Mouse (Mus musculus) layer of hippocampus, adult 2 months (tissue): ENCODE measurements around the gene Ptprd. TPM values are rescaled to one million over a fixed set of nuclear protein-coding genes. Genes with fewer than 3 reads are reported as not detected.

Experiments used
- DNase-seq, 2 experiments: peaks; one replicate each; pipeline ENCODE4 v3.0.0; 2022; ENCODE audit warnings: low spot score in 2 of 2
- H3K27ac ChIP-seq: fragments of 200-600 bp; 2 replicates; pipeline ENCODE4 v1.8.1; 2022
- H3K4me3 ChIP-seq: fragments of 200-600 bp; 2 replicates; pipeline ENCODE4 v1.8.1; 2022; ENCODE audit warnings: mild to moderate bottlenecking
- CTCF ChIP-seq: fragments of 200-600 bp; conservative IDR thresholded peaks from 2 replicates; pipeline ENCODE4 v1.8.1; 2022; ENCODE audit warnings: antibody characterized with exemption, mild to moderate bottlenecking, moderate library complexity
- total RNA-seq, 2 experiments: library from RNA; stranded (reverse); gene quantifications; 2 replicates each; pipeline ENCODE4 v1.2.3; 2021

Ptprd gene
- total RNA-seq, 2 experiments from 2014 or later, result 153 to 172 TPM

DNA sequence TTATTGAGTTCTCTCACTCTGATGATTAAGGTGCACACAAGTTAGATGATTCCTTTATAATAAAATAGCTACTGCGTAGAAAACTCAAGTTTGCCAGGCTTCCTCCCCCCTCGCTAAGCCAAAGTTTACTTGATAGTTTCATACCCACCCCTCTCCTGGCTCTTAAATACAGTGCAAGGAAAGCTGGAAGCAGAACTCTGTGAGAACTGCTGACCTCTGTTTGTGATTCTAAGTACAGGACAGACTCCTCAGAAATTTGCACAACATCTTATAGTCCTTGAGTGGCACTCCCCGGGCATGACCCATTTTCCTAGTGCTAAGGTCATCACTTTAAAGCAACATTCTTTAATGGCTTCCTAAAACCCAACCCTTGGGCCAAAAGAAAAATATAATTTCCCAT is 2196.7 kb downstream of the Ptprd start:
- DNase-seq, result no peak
- TF ChIP-seq CTCF, result no peak
- H3K4me3 ChIP-seq, result no peak overlapping the region
- H3K27ac ChIP-seq, result no peak overlapping the region

DNA sequence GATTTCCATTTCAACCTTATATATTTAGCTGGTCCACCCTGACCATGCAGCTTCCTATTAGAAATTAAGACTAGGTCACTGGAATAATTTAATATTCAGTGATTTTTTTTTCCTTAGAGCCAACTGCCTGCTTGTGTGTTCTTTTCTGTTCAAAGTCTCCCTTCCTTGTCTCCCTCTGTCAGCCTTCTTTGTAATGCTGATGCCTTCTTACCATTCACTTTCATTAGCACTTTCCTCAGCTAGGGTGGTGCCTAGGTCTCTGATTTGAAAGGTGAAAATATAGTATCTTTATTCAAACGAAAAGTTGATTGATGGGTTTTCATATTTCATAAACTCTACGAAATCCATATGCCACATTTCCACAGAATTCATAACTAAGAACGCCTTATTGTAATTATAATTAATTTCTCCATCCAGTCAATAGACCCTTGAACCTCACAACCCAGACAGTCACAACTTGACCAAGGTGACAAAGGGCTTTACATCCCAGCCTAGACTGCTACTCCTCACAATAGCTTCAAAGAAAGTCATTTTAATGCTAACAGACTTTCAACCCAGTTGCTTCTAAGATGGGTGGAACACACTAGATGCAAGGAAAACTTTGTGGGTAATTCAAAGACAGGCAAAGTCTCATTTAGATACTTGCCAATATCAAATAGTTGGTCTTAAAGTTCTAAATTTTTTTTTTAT is 2197.5 kb downstream of the Ptprd start:
- TF ChIP-seq CTCF, result no peak
- DNase-seq, result no peak
- no peak overlapping the region for H3K4me3 ChIP-seq
- H3K27ac ChIP-seq, result no peak overlapping the region

DNA sequence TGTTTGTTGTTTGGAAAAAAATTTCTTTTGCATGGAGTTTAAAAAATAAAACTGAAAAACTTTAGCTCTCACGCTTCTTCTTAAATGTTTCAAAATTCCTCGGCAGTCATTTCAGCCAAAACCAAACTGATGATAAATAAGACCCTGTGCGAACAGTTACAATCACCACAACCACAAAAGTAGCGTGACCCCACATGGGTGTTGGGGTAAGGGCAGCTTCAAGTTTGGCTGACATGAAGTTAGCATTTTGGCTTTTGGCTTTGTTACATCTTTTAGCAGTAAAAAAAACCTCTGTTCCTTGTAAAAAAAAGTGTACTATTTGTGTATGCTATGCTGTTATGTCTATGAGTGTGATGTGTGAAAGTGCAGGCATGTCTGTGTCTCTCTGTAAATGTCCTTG is 2203.2 kb downstream of the Ptprd start:
- Histone ChIP-seq H3K27ac (no peak overlapping the region), H3K4me3 (no peak overlapping the region)
- DNase-seq, result no peak
- TF ChIP-seq CTCF, result no peak

DNA sequence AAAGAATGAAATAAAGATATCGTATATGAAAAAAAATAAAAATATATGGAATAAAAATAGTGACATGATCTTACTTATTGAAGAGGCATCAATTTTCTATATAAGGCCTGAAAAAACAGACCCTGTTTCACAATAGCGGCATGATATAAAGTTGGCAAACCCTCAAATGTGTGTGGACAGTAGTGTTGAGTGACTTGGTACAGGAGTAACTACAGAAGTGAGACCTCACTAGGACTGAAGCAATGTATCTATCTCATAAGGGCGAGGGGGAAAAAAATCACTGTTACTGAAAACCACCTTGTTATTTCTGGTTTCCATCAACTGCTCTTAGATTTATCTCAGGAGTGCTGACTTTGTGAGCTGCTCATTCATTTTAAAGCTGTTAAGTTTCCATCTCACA is 2204.5 kb downstream of the Ptprd start:
- Histone ChIP-seq H3K27ac (no peak overlapping the region), H3K4me3 (no peak overlapping the region)
- no peak for DNase-seq
- no peak for TF ChIP-seq CTCF

DNA sequence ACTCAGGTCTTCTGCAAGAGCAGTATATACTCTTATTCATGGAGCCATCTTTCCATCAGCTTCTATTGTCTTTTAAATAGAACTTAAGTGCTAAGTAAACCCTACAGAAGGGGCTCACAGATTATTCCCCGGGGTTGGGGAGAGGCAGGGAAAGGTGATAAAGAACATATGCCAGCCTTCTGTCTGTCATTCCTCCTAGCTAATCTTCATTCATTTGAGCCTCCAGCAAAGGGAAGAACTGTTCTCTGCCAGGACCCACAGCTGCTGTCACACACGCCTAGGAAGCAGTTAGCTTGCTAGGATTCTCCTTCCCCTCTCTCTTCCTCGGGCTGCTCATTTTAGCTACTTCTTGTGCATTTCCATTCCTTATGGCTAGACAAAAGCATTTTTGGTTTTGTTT is 2205.0 kb downstream of the Ptprd start:
- no peak for DNase-seq
- H3K4me3 ChIP-seq, result no peak overlapping the region
- no peak for TF ChIP-seq CTCF
- no peak overlapping the region for H3K27ac ChIP-seq

DNA sequence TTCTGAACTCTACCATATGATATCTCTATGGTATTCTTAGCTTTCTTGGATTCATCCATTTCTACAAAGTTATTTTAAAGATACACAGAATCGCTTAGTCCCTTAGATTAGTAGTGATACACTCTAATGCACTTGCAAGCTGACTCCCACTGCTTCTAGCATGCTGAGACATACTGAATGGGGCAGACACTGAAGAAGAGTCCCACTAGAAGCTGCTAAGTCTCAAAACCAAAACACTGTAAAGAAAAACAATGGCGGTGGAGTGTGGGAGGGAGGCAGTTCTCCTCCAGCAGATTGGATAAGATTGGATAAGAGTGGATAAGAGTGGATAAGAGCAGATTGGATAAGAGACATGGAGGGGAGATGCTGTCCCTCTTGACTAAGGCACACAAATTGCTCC is 2207.6 kb downstream of the Ptprd start:
- no peak overlapping the region for H3K27ac ChIP-seq
- TF ChIP-seq CTCF, result no peak
- DNase-seq, result no peak
- no peak overlapping the region for H3K4me3 ChIP-seq

DNA sequence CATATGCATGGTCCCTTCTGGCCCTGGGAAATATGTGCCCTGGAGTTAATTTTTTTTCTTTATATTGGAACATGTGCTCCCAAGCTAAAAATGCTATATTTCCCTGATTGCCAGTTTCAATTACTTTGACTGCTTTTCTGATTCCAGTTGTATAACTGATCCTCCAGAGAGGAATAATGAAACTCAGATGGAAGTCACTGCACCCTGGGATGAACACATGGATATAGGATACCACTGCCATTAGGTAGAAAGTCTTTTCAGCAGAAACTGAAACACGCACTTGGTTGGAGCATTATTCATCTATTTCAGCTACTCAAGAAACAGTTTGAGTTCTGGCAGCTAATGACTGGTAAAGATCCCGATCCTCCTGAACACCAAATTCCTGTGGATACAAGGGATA is 2211.5 kb downstream of the Ptprd start:
- TF ChIP-seq CTCF, result no peak
- DNase-seq, result no peak
- Histone ChIP-seq H3K4me3 (no peak overlapping the region), H3K27ac (no peak overlapping the region)

DNA sequence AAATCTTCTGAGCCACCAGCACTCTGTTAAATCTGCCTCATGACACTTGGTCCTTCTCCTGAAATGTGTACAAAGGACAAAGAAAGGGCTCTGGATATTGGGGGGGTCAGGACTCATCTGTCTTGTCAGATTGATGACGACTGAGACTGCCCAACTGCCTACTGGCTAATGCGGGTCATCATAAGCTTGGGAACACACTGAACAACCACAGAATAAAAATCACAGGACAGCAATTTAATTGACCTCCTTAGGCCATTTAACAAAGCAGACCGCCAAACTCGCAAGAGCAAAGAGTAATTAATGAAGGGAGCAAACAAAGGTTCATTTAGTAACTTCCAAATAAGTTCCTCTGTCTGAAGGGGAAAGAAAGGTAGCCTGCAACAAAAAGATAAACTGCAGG is 2215.9 kb downstream of the Ptprd start:
- Histone ChIP-seq H3K4me3 (no peak overlapping the region), H3K27ac (peak overlapping the region; percentile 64)
- no peak for DNase-seq
- TF ChIP-seq CTCF, result no peak

DNA sequence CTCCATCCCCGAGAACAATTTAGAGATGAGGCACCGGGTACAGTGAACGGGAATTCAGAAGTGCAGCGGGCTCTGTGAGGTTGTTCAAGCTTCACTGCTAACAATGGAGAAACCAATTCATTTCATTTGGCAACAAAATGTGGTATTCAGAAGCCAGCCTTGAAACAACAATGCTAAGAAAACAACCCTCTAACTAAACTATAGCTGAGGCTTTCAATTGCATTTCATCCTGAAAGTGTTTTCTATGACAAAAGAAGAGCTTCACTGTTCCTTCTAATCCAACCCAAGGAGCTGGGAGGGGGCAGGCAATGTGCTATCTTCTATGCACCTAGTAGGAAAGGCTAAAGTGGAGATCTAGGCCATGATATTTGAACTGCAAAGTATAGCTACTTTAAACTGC is 2217.2 kb downstream of the Ptprd start:
- no peak for TF ChIP-seq CTCF
- peak overlapping the region; percentile 64 for H3K27ac ChIP-seq
- DNase-seq, result no peak
- no peak overlapping the region for H3K4me3 ChIP-seq

DNA sequence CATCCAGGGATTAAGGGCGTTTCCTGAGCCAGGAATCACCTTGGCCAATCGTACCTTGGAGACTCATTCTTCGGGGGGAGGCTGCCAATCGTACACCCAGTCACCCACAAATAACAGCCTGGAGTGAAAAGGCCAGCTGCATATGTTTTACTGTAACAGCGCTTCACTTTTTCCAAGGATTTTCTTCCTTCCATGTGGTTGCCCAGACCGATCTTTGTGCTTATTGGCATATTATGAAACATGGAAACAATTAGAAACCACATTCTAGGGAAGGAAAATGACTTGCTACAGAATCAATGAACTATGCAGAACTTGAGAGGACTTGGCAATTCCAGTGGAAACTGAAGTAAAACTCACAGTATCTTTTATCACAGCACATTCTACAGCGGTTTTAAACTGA is 2218.7 kb downstream of the Ptprd start:
- Histone ChIP-seq H3K4me3 (no peak overlapping the region), H3K27ac (no peak overlapping the region)
- DNase-seq, result no peak
- TF ChIP-seq CTCF, result no peak

DNA sequence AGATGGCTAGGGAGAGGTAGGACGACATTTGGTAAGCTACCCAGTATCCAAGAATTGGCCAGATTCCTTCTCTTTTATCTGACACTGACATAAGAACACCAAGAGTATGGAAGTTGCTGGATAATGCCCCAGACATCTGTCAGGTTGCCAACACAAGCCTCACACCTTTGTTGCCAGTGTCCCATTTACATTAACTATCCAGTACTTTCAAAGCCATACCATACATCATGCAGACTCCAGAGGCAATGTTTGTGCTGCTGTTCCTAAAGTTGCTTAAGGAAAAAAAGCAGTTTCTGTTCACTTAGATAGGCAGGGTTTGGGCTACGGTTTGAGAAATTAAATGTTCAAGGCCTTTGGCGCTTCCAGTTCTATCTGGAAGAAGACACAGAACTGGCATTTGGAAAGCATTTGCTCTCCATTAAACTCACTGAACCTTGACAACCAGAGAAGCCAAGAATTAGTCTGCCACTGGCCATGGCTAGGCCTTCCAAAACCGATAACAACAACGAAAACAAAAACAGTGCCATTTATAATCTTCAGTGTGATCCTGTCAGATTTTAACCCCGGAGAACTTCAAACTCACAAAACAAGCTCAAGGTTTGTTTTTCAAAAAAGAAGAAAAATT is 2220.0 kb downstream of the Ptprd start:
- TF ChIP-seq CTCF, result no peak
- Histone ChIP-seq H3K4me3 (no peak overlapping the region), H3K27ac (no peak overlapping the region)
- no peak for DNase-seq

DNA sequence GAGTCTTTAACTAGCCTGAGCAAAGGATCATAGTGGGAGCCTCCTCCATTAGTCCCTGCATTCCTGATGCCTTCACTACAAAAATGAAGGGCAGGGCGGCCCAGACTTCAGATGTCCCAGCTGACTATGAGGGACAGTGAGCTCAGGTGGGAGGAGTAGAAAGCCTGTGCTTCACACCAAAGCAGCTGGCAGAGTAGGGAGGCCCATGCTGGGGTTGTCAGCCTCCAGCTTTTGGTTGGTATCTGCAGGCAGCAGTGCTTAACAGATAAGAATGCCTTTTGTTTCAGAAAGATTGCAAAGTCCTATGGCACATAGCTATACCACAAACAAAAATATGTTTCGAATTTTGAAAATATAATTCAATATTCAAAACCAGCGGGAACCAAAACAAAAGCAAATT is 2237.0 kb downstream of the Ptprd start:
- Histone ChIP-seq H3K4me3 (no peak overlapping the region), H3K27ac (no peak overlapping the region)
- no peak for DNase-seq
- no peak for TF ChIP-seq CTCF

DNA sequence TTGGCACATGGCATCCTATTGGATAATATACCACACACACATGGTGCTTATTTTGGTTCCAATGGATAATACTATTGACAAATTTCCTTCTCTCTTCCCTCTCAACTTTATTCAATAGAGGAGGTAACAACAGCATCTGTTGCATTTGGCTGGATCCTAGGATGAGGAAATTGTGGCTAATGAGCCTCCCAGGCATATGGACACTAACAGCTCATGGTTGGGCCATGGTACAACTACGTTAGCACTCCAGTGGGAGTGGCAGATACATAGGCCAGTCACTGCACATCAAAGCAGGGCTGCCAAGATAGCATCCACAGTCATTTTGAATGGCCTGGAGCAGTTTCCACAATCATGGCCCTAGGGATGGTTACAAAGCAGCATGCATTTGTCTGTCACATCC is 2238.4 kb downstream of the Ptprd start:
- no peak for TF ChIP-seq CTCF
- DNase-seq, result peak; percentile 40 to 54
- H3K4me3 ChIP-seq, result no peak overlapping the region
- H3K27ac ChIP-seq, result no peak overlapping the region

DNA sequence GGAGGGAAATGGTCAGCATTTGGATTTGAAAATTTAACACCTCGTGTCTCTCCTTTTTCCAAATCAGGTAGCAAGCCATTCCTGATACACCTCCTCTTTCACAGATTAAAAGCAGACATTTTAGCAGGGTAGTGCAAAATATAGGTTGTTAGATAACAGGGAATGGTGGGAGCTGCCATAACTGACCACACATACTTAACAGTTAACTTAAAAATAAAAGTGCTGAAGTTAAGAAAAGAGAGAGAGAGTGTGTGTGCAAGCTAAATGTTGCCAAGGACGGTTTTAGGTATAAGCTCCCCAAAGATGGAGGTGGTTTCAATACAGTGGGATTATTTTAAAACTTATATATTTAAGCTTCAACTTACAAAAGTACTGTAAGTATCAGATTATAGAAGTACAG is 2241.8 kb downstream of the Ptprd start:
- no peak for DNase-seq
- H3K4me3 ChIP-seq, result no peak overlapping the region

More for the DNA sequence above, 2241.8 kb downstream of the Ptprd start:
- TF ChIP-seq CTCF, result no peak
- H3K27ac ChIP-seq, result no peak overlapping the region
